Mouse (Mus musculus): ENCODE data around the gene Ms4a12.
"Not testable (repeated sequence)": the region's sequence is repeated elsewhere in the genome, so short reads cannot be mapped to it uniquely, and the experiment has no call there.

The Ms4a12 gene

GRCm38 (mm10) chr19:11232348-11232747 lies at the start of gene Ms4a12:
Ms4a12 (minus strand) TSS chr19:11232448.
- no peak for DNase-seq

- no peak for DNase-seq
These were observed 48.0 kb upstream of the Ms4a12 start for GRCm38 (mm10) chr19:11280223-11280622.

- DNase-seq = no peak
These were observed 44.2 kb upstream of the Ms4a12 start for GRCm38 (mm10) chr19:11276431-11276830.

- DNase-seq = no peak
These were observed 34.7 kb upstream of the Ms4a12 start for GRCm38 (mm10) chr19:11266956-11267355.

- DNase-seq = no peak
These were observed 34.0 kb upstream of the Ms4a12 start, which contains the start of gene Ms4a1 for GRCm38 (mm10) chr19:11266052-11266845. Ms4a1 (minus strand) TSS chr19:11266241.

- DNase-seq = no peak
These were observed 32.4 kb upstream of the Ms4a12 start for GRCm38 (mm10) chr19:11264602-11265185.

- DNase-seq = no peak
These were observed 31.3 kb upstream of the Ms4a12 start for GRCm38 (mm10) chr19:11263549-11263948.

- DNase-seq = not testable (repeated sequence)
These were observed 30.7 kb upstream of the Ms4a12 start for GRCm38 (mm10) chr19:11262932-11263331.

GRCm38 (mm10) chr19:11261522-11261921 lies 29.3 kb upstream of the Ms4a12 start:
- DNase-seq = no peak

GRCm38 (mm10) chr19:11244230-11244629 lies 12.0 kb upstream of the Ms4a12 start:
- DNase-seq = peak; percentile 9 to 14

- DNase-seq = no peak
These were observed 10.3 kb upstream of the Ms4a12 start for GRCm38 (mm10) chr19:11242560-11242959.

- no peak for DNase-seq
These were observed 3.6 kb upstream of the Ms4a12 start for GRCm38 (mm10) chr19:11235820-11236219.

GRCm38 (mm10) chr19:11234921-11235735 lies 2.9 kb upstream of the Ms4a12 start:
- no peak for DNase-seq

- DNase-seq = no peak
These were observed 2.0 kb upstream of the Ms4a12 start for GRCm38 (mm10) chr19:11234244-11234643.

GRCm38 (mm10) chr19:11196546-11196945 lies 35.7 kb downstream of the Ms4a12 start, which contains the start of gene Ms4a13:
Ms4a13 (minus strand) TSS chr19:11196737.
- DNase-seq = no peak

- no peak for DNase-seq
These were observed 39.7 kb downstream of the Ms4a12 start for GRCm38 (mm10) chr19:11192552-11192951.

- peak in 1 of 2 experiments; percentile 15 for DNase-seq
These were observed 48.1 kb downstream of the Ms4a12 start for GRCm38 (mm10) chr19:11184121-11184520.

GRCm38 (mm10) chr19:11177464-11177863 lies 54.8 kb downstream of the Ms4a12 start:
- no peak for DNase-seq

GRCm38 (mm10) chr19:11165172-11165571 lies 67.1 kb downstream of the Ms4a12 start, which contains the start of gene 1700025F22Rik:
1700025F22Rik (minus strand) TSS chr19:11165320.
- DNase-seq = peak; percentile 29 to 39
